Mouse (Mus musculus) subcutaneous adipose tissue, adult 2 months (tissue): ENCODE results near the gene Tmem63c. TPM values are rescaled to one million over a fixed set of nuclear protein-coding genes. Genes with fewer than 3 reads are reported as not detected.

ENCODE experiments used
- polyA plus RNA-seq: library from polyadenylated mRNA; depleted of rRNA; stranded (reverse); fragments of >200 nt; gene quantifications from 2 replicates; pipeline ENCODE4 v1.2.3, GENCODE M21; 2012; ENCODE audit warnings: low replicate concordance; rRNA removed

Gene Tmem63c
- 0.07 and 0.12 TPM in 2 replicates for polyA plus RNA-seq

DNA sequence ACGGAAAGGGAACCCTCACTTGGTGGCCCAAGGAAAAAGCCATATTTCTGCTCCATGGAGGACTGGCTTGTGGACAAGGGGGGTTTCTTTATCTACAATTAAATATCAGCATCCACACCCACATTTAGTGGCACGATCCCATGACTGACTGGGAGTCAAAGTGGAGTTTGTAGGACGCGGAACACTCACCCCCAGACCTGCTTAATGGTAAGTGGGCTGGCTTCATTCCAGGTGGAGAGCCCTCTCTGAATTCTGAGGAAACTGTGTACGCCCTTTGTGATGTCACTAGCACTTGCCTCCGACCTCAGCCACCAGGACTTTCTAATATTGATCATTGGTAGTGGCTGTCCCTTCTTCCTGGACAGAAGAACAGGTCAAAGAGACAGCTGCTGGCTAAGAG, at the start of gene Tmem63c:
Tmem63c (plus strand) TSS at position 301 of the 400 bp plus-strand sequence.

DNA sequence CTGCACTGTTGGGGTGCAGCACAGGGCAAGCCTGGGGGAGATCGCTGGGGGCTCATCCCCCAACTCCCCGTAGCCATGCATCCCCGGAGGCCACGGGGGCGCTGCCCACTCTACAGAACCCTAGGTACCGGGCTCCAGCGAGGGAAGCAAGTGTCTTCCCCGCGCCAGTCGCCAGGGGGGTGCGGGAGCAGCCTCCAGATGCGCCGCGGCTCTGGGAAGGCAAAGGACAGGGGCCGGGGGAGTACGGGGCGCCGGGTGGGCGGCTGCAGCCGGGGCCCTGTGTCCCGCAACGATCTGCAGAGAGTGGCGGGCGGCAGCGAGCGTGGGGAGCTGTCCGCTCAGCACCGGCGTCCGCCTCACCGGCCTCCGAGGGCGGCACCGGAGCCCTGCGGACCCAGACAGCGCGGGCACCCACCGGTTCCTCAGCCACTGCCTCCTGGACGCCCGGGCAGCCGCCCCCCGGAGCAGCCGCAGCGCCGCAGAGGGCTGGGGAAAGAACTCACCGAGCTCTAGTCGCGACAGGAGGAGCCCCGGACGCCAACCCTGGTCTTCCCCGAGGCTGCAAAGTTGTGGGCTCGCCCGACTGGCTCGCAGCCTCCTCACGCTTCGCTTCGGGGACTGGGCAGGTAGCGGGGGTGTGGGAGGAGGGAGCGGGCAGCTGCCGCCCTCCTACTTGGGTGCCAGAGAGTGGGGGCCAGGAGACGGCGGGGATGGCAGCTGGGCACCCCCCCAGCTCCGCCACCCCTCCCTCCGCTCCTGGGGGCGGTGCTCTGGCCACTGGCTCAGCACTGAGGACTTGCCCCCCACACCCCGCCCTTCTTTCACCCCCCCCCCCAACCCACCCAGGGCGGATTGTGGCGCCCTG, 31.0 kb upstream of the Tmem63c start, which contains the start of gene Zdhhc22:
Zdhhc22 (minus strand) TSS at position 541 of the 865 bp plus-strand sequence.

DNA sequence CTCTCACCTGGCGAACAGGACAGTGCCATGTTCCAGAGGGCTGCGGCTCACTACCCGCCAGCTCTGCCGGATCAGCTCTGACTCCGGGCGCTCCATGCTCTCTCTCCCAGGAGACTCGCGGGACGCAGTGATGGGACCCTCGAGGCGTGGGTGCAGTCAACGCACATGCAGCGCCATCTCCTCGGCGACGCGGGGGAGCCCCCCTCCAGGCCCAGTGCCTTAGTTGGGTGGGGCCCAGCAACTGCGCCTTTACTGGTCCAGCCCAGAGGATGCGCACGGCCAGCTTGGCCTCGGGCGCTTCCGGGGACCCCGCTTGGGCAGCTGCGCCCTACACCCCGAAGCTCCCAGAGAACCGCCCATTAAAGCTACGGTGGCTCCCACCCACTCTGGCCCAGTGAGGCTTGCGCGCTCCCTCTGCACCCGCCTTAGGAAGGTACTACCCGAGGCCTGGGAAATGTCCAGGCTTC, 81.1 kb downstream of the Tmem63c start, which contains the start of gene Ngb:
Ngb (minus strand) TSS at position 375 of the 467 bp plus-strand sequence.

Other genes with a start within 250 kb of the Tmem63c start
- 26.1 and 48.1 TPM in 2 replicates for gene Irf2bpl, start 136.5 kb upstream of the Tmem63c start, polyA plus RNA-seq
- gene Cipc, start 74.3 kb upstream of the Tmem63c start, polyA plus RNA-seq = 36.3 and 40.9 TPM in 2 replicates
- not detected in 2 replicates for gene Zdhhc22, start 30.9 kb upstream of the Tmem63c start, polyA plus RNA-seq
- 1.1 and 3.7 TPM in 2 replicates for gene Ngb, start 81.2 kb downstream of the Tmem63c start, polyA plus RNA-seq
- gene Gstz1, start 125.8 kb downstream of the Tmem63c start, polyA plus RNA-seq = 541 and 1,541 TPM in 2 replicates
- gene Pomt2, start 126.6 kb downstream of the Tmem63c start, polyA plus RNA-seq = 15.0 and 26.0 TPM in 2 replicates
- gene Samd15, start 178.4 kb downstream of the Tmem63c start, polyA plus RNA-seq = 0.29 TPM in 1 of 2 replicates, not detected in the other
- 6.5 and 9.4 TPM in 2 replicates for gene Tmed8, start 179.1 kb downstream of the Tmem63c start, polyA plus RNA-seq
- 0.83 and 0.87 TPM in 2 replicates for gene Noxred1, start 217.4 kb downstream of the Tmem63c start, polyA plus RNA-seq
- 35.5 and 40.0 TPM in 2 replicates for gene Vipas39, start 244.9 kb downstream of the Tmem63c start, polyA plus RNA-seq
- 57.3 and 77.4 TPM in 2 replicates for gene Ahsa1, start 245.1 kb downstream of the Tmem63c start, polyA plus RNA-seq